Mouse (Mus musculus): ENCODE measurements around the gene Hhat. TPM values are rescaled to one million over a fixed set of nuclear protein-coding genes. Genes with fewer than 3 reads are reported as not detected.

Gene Hhat
- total and polyA plus RNA-seq, 3 experiments: 0.39 to 1.0 TPM; not detected in 1

- no peaks in the 10 kb centered on the region for H3K27me3 ChIP-seq (ENCODE audit: control insufficient read depth in 1 of 2, insufficient read depth in 2 of 2, low read length in 2 of 2)
- no peaks in the 10 kb centered on the region for H3K79me2 ChIP-seq (ENCODE audit: control insufficient read depth, insufficient read depth, low read length, poor library complexity)
- DNase-seq (ENCODE audit: low read depth, low spot score): no peak
- H3K4me3 ChIP-seq (ENCODE audit: control insufficient read depth in 1 of 2, insufficient read depth in 1 of 2, low read depth in 2 of 2, low read length in 2 of 2): no peak overlapping the region
- TF ChIP-seq USF2 (IDR thresholded peaks at IDR 0.05; ENCODE audit: borderline replicate concordance in 1 of 2, insufficient read depth in 1 of 2, low read depth in 1 of 2, low read length in 2 of 2) (no peak), USF1 (IDR thresholded peaks at IDR 0.05; ENCODE audit: low read depth, low read length) (peak; percentile 54)
- H3K4me1 ChIP-seq (ENCODE audit: control insufficient read depth in 1 of 2, insufficient read depth in 2 of 2, low read length in 2 of 2): peaks cover 0 to 3% of the 10 kb centered on the region in 2 experiments; a peak in 1 of 4 replicates
- H3K9me3 ChIP-seq (replicated peaks; ENCODE audit: insufficient read depth, low read length): no peaks in the 10 kb centered on the region
- no peak overlapping the region for H3K9ac ChIP-seq (ENCODE audit: control insufficient read depth, low read depth, low read length, poor library complexity, severe bottlenecking)
- H3K36me3 ChIP-seq (ENCODE audit: control insufficient read depth in 1 of 2, insufficient read depth in 2 of 2, low read length in 2 of 2): no peaks in the 10 kb centered on the region; a peak in 1 of 4 replicates
- H3K27ac ChIP-seq (ENCODE audit: control insufficient read depth, low read depth, low read length): no peak overlapping the region
Observed at GRCm38 (mm10) chr1:192741896-192742295, 29.1 kb downstream of the Hhat start.

- H3K9me3 ChIP-seq (replicated peaks; ENCODE audit: insufficient read depth, low read length): no peaks in the 10 kb centered on the region
- no peaks in the 10 kb centered on the region for H3K36me3 ChIP-seq (ENCODE audit: control insufficient read depth in 1 of 2, insufficient read depth in 2 of 2, low read length in 2 of 2)
- H3K27me3 ChIP-seq (ENCODE audit: control insufficient read depth in 1 of 2, insufficient read depth in 2 of 2, low read length in 2 of 2): no peaks in the 10 kb centered on the region
- TF ChIP-seq RCOR1 (IDR thresholded peaks at IDR 0.05; ENCODE audit: low read depth, low read length) (no peak), TAL1 (IDR thresholded peaks at IDR 0.05; ENCODE audit: low read length) (no peak), JUND (IDR thresholded peaks at IDR 0.05; ENCODE audit: low read depth, low read length) (no peak), NELFE (IDR thresholded peaks at IDR 0.05; ENCODE audit: low read depth, low read length) (no peak), UBTF (IDR thresholded peaks at IDR 0.05; ENCODE audit: borderline replicate concordance, insufficient read depth, low read depth, low read length) (no peak), CHD2 (IDR thresholded peaks at IDR 0.05; ENCODE audit: low read length) (no peak), USF1 (IDR thresholded peaks at IDR 0.05; ENCODE audit: low read depth, low read length) (no peak), MAX (IDR thresholded peaks at IDR 0.05; ENCODE audit: low read length) (no peak), ZC3H11A (IDR thresholded peaks at IDR 0.05; ENCODE audit: low read depth, low read length) (no peak), MYB (IDR thresholded peaks at IDR 0.05; ENCODE audit: low read depth, low read length) (no peak), ELF1 (IDR thresholded peaks at IDR 0.05; ENCODE audit: low read depth, low read length) (no peak), ETS1 (IDR thresholded peaks at IDR 0.05; ENCODE audit: low read depth, low read length) (no peak), MEF2A (IDR thresholded peaks at IDR 0.05; ENCODE audit: extremely low read depth, insufficient replicate concordance, low read depth, low read length, poor library complexity, severe bottlenecking) (no peak)
- H3K27ac ChIP-seq (ENCODE audit: control insufficient read depth, low read depth, low read length): no peak overlapping the region
- no peak for DNase-seq (ENCODE audit: low read depth, low spot score)
- H3K9ac ChIP-seq (ENCODE audit: control insufficient read depth, low read depth, low read length, poor library complexity, severe bottlenecking): no peak overlapping the region
- no peak overlapping the region for H3K4me3 ChIP-seq (ENCODE audit: control insufficient read depth in 1 of 2, insufficient read depth in 1 of 2, low read depth in 2 of 2, low read length in 2 of 2)
- H3K4me1 ChIP-seq (ENCODE audit: control insufficient read depth in 1 of 2, insufficient read depth in 2 of 2, low read length in 2 of 2): no peaks in the 10 kb centered on the region
- H3K79me2 ChIP-seq (ENCODE audit: control insufficient read depth, insufficient read depth, low read length, poor library complexity): no peaks in the 10 kb centered on the region
Observed at GRCm38 (mm10) chr1:192736524-192736923, 34.5 kb downstream of the Hhat start.

GRCm38 (mm10) chr1:192736002-192736426 lies 35.0 kb downstream of the Hhat start:
- no peak for DNase-seq (ENCODE audit: low read depth, low spot score)
- H3K9me3 ChIP-seq (replicated peaks; ENCODE audit: insufficient read depth, low read length): no peaks in the 10 kb centered on the region
- no peaks in the 10 kb centered on the region for H3K36me3 ChIP-seq (ENCODE audit: control insufficient read depth in 1 of 2, insufficient read depth in 2 of 2, low read length in 2 of 2)
- H3K4me3 ChIP-seq (ENCODE audit: control insufficient read depth in 1 of 2, insufficient read depth in 1 of 2, low read depth in 2 of 2, low read length in 2 of 2): no peak overlapping the region
- H3K27me3 ChIP-seq (ENCODE audit: control insufficient read depth in 1 of 2, insufficient read depth in 2 of 2, low read length in 2 of 2): no peaks in the 10 kb centered on the region
- TF ChIP-seq CHD2 (IDR thresholded peaks at IDR 0.05; ENCODE audit: low read length) (no peak), POLR2AphosphoS5 (IDR thresholded peaks at IDR 0.05; ENCODE audit: borderline replicate concordance, low read depth, low read length) (no peak), JUND (IDR thresholded peaks at IDR 0.05; ENCODE audit: low read depth, low read length) (no peak), ZKSCAN1 (IDR thresholded peaks at IDR 0.05; ENCODE audit: low read depth, low read length) (no peak), RAD21 (IDR thresholded peaks at IDR 0.05; ENCODE audit: low read depth, low read length) (no peak), TAL1 (IDR thresholded peaks at IDR 0.05; ENCODE audit: low read length) (no peak), POLR2AphosphoS2 (IDR thresholded peaks at IDR 0.05; ENCODE audit: low read length) (no peak), UBTF (IDR thresholded peaks at IDR 0.05; ENCODE audit: borderline replicate concordance, insufficient read depth, low read depth, low read length) (no peak), MYC (IDR thresholded peaks at IDR 0.05; ENCODE audit: low read depth, low read length) (no peak), POLR2A (IDR thresholded peaks at IDR 0.05; ENCODE audit: control insufficient read depth in 1 of 2, insufficient read depth in 1 of 2, low read depth in 1 of 2, low read length in 2 of 2, poor library complexity in 1 of 2) (no peak), SMC3 (IDR thresholded peaks at IDR 0.05; ENCODE audit: low read depth, low read length) (no peak), USF1 (IDR thresholded peaks at IDR 0.05; ENCODE audit: low read depth, low read length) (no peak), MAZ (IDR thresholded peaks at IDR 0.05; ENCODE audit: low read depth, low read length) (no peak), GATA1 (IDR thresholded peaks at IDR 0.05; ENCODE audit: low read depth, low read length) (no peak), E2F4 (IDR thresholded peaks at IDR 0.05; ENCODE audit: borderline replicate concordance, low read depth, low read length) (no peak), ZC3H11A (IDR thresholded peaks at IDR 0.05; ENCODE audit: low read depth, low read length) (no peak), GABPA (IDR thresholded peaks at IDR 0.05; ENCODE audit: low read depth, low read length) (no peak)
- H3K4me1 ChIP-seq (ENCODE audit: control insufficient read depth in 1 of 2, insufficient read depth in 2 of 2, low read length in 2 of 2): no peaks in the 10 kb centered on the region
- H3K9ac ChIP-seq (ENCODE audit: control insufficient read depth, low read depth, low read length, poor library complexity, severe bottlenecking): no peak overlapping the region
- H3K79me2 ChIP-seq (ENCODE audit: control insufficient read depth, insufficient read depth, low read length, poor library complexity): no peaks in the 10 kb centered on the region
- H3K27ac ChIP-seq (ENCODE audit: control insufficient read depth, low read depth, low read length): no peak overlapping the region

Data from MEL (cell line).